Mouse (Mus musculus): ENCODE measurements around the gene Rnf43.

Rnf43 gene

DNA sequence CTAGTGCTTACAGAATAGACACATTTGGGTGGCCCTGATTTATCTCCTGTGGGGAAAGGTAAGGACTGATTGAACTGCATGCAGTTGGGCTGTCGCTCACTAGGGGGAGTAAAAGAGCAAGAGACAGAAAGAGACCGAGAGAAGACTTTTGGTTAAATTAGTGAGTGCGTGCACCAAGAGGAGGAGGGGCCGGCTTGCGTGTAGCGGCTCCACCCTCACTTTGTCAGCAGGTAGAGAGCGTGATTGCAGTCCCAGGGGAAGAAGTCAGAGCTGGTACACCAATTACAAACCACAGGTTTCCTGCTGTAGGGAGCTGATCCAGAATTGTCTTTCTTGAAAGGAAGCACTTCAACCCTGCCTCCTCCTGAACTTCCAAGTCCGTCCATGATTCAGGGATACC, at the start of gene Rnf43:
Rnf43 (plus strand) TSS at position 316 of the 400 bp plus-strand sequence.
- DNase-seq: peak; percentile 92

GRCm38 (mm10) chr11:87613972-87614371, 48.5 kb upstream of the Rnf43 start:
- no peak for DNase-seq

DNA sequence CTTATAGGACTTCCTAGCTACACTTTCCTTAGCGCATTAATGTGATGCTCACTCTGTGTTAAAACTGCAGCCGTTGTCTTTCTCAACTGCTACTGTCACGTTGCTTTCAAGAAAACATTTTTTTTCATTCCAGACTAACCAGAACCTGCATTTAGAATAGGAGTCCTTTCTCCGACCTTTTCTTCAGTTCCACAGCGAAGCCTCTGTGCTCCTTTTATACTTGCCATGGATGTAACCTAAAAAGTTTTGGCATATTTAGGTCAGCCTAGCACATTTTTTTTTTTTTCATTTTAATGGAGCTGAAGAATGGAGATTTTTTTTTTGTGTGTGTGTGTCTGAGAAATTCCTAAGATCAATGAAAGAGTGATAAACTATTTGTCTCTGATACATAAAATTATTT, 47.0 kb upstream of the Rnf43 start:
- no peak for DNase-seq

GRCm38 (mm10) chr11:87615952-87616351, 46.6 kb upstream of the Rnf43 start:
- DNase-seq: no peak

DNA sequence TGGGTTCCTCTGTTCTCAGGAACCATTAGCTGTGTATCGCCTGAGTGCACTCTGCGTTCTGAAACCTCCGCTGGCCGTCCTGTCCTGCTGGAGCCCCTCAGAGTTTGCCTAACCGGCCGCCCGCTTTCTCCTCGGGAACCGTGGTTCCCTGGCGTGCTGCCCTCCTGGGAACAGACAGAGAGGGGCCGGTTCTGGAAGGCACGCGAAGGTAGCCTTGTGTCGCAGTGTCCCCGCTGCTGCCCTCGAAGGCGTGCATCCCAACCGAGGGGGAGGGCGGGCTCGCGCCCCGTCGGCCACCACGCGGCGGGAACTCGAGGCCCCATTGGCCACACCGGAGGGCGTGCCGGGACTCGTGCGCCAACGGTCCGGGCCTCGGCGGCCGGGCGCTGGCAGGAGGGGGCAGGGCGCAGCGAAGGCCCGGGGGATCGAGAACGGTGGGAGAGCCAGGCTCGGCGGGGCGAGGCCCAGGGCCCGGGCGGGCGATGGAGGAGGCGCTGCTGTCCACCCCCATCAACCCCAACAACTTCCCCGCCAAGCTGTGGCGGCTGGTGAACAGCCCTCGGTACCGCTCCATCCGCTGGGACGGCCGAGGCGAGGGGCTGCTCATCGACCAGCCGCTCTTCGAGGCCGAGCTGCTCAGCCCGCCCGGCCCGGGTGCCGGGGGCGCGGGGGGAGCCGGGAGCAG, 45.6 kb upstream of the Rnf43 start, which contains the start of gene Hsf5:
Hsf5 (plus strand) TSS at position 375 of the 685 bp plus-strand sequence.
- no peak for DNase-seq

DNA sequence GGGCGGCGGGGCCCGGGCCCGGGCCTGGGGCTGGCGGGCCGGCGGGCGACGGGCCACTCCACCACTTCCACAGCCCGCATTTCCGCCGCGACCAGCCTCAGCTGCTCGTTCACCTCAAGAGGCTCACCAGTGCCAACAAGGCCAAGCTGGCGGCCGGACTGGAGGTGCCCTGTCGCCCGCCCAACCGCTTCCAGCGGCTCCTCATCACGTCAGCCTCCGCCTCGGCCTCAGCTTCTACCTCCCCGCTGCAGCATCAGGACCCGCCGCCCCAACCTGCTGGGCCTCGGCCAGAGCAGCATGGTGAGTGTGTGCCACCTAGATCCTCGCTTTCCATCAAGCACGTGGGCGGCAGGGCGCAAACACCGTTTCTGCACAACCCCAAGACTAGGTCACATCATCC, 44.9 kb upstream of the Rnf43 start:
- no peak for DNase-seq

DNA sequence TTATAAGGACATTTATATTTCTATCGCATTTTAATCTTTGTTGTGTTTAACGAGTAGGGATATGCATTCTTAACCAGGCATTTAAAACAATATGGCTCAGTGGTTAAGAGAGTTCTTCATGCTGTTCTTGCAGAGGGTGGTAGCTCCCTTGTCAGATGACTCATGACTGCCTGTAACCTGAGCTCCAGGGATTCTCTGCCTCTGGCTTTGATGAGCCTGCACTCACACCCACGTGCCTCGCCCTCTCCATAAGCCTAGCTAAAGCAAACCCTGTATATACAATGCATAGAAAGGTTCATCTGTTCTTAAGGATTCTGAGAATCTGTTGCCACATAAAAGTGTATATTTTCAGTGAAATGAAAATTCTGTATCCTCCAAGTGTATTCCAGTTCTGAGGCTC, 39.4 kb upstream of the Rnf43 start:
- DNase-seq: no peak

DNA sequence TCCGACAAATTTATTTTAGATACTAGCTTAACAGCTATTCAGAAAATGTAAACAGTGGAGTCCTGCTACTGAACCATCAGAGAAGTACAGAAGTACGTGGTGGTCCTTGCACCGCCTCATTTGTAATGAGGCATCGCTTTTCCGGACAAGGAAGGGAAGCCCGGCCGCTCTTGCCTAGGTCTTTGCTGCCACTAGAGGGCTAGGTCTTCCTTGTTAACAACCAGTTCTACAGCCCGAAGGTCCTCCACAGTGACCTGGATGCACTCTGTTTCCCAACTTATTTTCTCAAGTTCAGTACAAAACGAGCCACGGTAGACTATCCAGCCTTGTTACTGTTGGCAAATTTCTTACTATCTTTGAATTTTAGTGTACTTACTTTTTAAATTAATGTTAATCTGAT, 32.7 kb upstream of the Rnf43 start:
- no peak for DNase-seq

GRCm38 (mm10) chr11:87638793-87639192, 23.7 kb upstream of the Rnf43 start:
- DNase-seq: no peak

DNA sequence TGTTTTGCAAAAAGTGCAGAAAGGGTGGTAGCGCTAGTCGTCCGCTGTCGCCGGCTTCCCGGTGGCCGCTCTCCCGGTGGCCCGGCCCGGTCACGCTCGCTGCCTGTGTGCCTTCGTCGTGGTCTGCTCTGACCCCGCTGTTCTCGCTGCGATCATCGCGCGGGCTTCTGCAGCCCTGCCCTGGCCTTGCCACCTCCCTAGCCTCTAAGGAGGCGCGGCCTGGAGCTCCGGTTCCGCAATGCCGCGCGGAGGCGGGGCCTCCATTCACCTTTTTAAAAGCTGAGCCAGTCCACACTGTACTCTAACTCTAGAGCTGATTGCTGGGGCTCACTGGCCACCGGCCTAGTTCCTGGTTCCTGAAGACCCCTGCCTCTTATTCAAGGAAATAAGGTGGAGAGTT, 23.3 kb upstream of the Rnf43 start:
- DNase-seq: peak; percentile 62

DNA sequence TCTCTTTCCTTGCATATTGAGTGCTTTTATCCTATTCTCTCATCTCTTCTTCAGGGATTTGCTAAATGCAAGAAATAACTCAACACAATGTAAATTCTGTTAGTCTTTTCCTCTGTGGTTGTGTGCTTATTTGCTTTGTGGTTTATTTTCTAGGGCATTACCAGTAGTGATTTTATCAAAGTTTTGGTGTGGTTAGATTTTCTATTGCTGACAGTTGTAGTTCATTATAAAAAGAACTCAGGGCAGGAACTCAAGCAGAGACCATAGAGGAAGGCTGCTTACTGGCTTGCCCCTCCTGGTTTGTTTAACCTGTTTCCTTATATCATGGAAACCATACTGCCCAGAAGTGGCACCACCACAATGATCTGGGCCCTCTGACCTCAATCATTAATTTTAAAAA, 19.7 kb upstream of the Rnf43 start:
- DNase-seq: no peak

- DNase-seq: no peak
Observed at GRCm38 (mm10) chr11:87654693-87655092, 7.8 kb upstream of the Rnf43 start.

DNA sequence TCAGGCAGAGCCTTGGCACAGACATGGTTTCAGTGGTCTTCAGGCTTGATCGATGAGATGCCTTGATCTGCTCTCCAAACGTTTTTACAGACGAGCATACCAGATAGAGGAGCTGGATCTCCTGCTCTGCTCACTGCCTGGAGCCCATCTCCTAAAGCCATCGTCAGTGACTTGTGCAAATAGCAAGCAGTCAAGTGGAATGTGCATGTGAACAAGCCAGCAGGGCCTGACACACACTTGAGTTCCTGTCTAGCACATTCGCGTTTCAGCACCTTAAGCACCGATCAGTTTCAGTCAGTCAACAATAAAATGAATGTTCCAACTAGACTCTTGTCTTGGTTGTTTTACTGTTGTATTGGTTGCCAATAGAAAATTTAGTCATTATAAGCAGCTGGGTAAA, 3.3 kb upstream of the Rnf43 start:
- DNase-seq: no peak

DNA sequence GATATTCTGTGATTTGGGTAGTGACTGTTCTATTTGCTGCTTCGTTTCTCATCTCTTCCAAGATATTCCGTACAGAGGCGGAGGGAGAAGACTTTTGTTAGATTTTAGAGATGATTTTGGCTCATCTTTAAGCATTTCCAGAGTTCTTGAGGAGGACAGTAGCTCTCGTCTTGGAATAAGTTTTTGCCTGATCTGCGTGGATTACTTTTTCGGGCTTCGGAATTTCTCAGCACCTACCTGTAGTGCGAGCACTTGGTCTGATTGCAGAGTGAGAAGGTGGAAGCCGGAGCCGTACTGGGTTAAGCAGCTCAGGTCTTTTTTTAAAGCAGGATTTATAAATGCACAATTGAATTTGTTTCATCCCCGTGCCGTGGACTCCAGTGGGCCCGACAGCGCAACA, 300 bp downstream of the Rnf43 start:
- no peak for DNase-seq

DNA sequence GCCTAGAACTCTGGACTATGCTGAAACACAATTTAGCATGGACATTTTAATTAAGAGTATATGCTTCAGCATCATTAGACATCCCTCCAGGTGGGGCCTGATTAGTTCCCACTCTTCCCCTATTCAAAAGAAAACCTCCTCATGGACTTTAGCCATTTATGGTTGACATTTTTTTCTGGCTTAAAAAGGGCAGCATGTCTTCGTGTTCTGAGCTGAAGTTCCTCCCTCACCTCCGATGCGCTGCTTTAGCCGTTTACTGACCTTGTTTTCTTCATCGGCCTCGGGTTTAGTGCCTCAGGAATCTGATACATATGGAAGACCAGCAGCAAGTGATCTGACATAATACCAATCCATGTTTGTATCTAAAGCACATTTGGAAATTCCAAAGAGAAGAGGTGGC, 1.4 kb downstream of the Rnf43 start:
- no peak for DNase-seq

DNA sequence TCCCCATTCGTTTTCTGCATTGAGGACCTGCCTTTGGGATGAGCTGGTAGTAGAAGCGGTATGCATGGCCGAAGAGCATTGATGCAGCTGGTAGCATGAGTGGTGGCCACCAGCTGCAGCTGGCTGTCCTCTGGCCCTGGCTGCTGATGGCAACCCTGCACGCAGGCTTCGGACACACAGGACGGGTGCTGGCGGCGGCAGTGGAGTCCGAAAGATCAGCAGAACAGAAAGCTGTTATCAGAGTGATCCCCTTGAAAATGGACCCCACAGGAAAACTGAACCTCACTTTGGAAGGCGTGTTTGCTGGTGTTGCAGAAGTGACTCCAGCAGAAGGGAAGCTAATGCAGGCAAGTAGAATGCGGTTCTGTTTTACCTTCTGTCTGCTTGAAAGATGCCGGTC, 2.0 kb downstream of the Rnf43 start:
- no peak for DNase-seq

- DNase-seq: no peak
Observed at GRCm38 (mm10) chr11:87665224-87665623, 2.7 kb downstream of the Rnf43 start.

DNA sequence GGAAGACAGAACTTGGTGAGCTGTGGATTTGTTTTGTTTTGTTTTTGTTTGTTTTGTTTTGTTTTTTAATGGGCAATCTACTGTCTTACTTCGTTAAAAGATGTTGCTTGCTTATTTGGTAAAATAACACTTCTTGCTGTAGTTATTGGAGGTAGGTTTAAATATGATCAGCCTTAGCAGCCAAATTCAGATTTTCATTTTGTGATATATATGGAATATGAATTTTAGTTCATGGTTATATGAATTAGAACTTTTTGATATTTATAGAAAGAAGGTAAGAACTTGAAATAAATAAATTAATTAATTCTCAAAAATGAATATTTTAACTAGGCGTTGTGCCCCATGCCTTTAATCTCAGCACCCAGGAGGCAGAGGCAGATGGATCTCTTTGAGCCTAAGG, 3.1 kb downstream of the Rnf43 start:
- DNase-seq: no peak

GRCm38 (mm10) chr11:87666256-87667035, 3.9 kb downstream of the Rnf43 start:
- DNase-seq: no peak

DNA sequence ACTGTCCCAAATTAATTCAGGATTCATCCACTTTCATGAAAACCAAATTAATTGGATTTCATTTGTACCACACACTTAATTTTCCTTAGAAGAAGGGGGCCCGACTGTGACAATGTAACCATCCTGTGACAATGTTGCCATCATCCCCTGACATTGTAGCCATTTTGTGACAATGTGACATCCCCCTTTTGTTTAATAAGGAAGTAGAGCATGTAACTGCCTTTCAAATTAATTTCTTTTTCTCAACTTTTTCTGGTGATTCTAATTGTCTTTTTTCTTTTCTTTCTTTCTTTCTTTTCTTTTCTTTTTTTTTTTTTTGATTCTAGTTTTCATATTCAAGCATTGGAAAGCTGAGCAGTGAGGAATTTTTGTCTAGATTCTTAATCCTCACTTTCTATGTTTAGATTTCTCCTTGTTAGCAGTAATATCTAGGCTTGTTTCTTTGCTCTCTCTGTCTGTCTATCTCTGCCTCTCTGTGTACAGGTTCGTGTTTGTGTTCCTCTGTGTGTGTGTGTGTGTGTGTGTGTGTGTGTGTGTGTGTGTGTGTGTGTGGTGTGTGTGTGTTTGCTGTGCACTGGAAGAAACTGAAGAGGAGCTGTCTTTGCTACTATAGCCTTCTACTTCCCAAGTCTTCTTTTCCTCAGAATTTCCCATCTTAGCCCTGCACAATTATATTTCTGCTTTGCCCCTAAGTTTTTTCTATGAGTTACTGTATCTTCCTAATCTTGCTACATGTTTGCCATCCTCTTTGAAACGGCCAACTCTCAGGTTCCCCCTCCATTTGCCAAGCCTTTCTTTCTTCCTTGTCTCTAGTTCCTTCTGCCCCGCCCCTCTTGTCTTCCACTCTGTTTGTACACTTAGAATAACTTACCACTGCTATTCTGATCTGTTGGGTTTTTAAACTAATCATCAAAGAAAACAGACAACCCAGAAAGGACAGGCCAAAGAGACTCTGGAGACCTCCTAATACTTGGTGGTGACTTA, 4.9 kb downstream of the Rnf43 start:
- no peak for DNase-seq

DNA sequence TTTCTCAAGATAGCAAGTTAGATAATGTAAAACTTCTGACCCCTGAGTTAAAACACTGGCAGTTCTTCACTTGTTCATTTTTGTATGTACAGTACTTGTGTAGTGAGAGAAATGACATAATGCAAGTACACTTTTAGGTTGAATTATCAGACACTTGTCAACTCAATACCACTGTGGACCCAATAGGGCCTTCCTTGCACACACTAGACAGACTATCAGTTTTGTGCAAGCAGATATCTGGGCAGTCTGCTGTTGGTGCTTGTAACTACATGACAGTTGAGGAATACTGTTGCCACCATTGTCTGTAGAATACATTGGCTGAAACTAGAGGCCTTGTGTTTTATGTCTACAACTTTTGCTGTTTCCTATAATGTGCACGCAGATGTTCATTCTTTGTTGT, 10.8 kb downstream of the Rnf43 start:
- DNase-seq: no peak

DNA sequence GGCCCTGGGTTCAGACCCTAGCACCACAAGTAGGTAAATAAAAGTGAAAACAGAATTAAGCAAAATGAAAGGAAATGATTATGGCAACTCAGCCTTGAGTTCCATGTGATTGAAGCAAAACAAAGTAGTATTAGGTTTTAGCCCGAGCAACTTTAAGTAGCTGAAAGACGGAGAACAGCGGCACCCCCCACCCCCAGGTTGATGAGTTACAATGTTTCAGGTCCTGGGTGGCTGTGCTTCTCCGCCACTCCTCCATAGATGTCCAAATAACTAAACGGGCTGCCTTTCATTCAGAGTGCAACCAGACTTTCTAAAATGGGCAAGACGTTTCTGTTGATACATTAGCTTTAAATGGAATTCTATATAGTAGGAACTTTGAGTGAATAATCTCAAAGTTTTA, 13.1 kb downstream of the Rnf43 start:
- no peak for DNase-seq

- no peak for DNase-seq
Observed at GRCm38 (mm10) chr11:87677756-87678155, 15.2 kb downstream of the Rnf43 start.
